Mouse (Mus musculus): ENCODE measurements around the gene Meltf.

The Meltf gene
- long read RNA-seq, experiment 1 = 0 reads
- long read RNA-seq, experiment 2 = 0 reads

DNA sequence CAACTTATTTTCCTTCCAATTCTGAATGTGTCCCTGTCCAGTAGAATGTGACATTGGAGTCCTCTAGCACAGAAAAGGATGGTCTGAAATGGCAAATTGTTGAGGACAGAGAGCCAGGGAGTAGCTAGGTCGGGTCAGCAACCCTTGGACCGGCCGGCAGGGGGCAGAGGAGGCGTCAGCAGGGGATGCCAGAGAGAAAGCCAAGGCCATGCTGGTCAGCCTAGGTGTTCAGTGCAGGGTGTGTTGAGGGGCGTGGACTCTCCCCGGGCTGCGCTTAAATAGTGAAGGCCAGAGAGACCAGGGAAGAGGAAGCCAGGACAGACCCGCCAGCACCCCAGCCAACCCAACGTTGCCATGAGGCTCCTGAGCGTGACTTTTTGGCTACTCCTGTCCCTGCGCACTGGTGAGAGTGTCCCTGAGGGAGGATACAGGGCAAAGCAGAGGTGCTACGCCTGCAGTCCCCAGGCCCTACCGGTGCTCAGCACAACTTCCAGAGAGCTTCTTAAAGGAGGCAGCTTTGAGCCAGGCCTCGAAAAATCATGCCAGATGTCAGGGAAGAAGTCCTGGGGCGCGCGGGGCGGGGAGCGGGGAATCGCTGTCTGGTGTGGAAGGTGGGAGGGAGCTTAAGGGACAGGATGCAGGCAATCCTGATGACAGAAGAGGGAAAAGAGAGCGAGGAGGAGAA, at the start of gene Meltf:
Gene Meltf, plus strand, starts transcription at position 238 of the 685 bp plus-strand sequence.
- intact Hi-C loops (cut with DNase I) = loop anchor here (1.0 kb wide), 1 partner anchor 40 kb away; no protein-coding TSS in a partner anchor

DNA sequence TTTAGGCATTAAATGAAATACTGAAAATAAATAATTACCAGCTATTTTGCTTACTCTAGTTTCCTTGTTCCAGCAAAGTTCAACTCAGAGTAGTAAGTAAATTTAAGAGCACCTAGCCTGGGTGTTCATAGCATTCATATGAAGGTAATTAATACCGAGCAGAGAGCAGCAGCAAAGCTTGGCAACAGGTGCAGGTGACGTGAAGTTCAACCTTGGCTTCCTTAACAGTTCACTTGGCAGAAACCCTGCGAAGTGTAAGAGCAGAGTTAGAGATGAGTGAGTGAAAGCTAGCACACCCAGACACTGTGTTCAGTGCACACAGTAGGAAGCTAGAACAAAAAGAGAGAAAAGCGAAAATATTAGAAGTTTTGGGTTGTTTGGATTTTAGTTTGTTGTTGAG, 47.9 kb upstream of the Meltf start:
- intact Hi-C loops (cut with DNase I) = no loop called here

DNA sequence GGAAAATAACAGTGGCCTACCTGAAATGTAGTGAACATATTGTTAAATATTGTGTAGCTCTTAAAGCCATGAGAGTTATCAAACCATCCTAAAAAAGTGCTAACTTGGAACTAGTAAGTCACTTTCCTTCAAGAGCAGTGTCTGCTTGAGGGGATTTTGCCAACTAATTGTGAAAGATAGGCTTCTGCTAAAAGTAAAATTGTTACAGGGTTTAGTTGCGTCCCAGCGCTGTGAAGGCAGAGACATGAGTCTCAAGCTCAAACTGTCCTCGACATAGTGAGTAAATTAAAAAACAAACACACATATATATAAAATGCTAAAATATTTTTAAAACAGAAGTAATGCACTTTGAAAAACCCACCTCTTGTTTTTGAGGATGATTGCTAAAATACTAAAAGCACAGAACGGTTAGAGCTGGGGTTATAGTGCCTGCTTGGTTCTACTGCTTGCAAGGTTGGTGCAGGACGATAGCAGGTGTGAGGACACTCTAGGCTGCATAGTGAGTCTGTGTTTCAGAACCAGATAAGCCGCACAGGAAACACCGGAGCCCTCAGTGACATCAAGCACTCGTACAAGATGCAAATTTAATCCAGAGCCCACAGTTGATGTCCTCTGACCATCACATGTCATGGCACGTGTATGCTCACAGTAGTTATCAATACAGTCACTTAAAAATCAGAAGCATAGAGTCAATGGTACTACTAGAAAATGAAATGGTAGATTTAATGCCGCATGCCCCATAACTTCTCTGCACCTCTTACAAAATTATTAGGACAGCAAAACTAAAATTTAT, 45.8 kb upstream of the Meltf start:
- intact Hi-C loops (cut with DNase I) = no loop called here

DNA sequence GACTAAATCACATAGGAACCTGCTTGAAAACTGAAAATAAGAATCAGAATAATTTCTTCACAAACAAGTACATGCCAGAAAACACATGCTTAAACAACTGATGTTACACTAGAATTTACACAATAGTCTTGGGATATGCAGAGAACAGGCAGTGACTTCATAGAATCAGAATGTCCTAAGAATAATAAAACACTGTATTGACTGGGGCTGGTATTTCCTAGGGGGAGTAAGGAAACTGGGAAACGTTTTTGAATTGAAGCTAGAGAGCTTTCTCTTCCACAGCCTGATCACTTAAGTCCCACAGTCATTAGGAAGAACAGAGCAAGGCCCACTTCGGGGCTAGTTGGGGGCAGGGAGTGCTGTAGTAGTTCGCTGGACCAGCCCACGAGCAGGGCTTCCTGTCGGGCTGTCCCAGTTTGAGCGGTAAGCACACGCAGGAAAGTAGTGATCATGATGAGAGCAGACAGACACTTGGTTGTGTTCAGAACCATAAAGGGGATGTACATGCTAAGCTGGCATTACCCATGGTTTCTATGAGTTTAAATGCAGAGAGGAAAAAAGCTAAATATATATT, 44.5 kb upstream of the Meltf start:
- intact Hi-C loops (cut with DNase I) = no loop called here

DNA sequence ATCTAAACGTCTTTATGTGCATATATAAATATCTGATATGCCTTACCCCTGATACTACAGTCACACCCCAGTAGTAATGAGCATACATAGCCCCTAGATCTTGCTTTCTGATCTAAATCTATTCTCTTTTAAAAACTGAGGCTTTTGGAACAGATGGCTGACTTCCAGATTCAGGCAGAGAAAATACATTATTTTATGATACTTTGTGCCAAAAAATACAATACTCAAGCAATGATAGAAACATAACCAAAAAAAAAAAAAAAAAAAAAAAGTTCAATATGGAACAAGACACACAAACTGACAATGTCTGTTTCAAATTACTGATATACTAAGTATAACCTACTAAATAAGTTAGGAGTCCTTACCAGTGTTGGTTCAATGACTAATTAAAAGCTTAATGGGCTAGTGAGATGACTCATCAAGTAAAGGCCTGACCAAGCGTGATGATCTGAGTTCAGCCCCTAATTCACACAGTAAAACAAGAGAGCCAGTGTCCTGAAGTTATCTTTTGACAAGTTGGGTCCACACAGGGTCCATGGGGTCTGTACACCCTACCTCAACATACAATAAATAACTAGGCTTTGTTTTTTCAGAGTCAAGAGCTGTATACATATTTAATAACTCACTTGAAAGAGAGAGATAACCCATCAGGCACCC, 43.8 kb upstream of the Meltf start:
- intact Hi-C loops (cut with DNase I) = no loop called here

DNA sequence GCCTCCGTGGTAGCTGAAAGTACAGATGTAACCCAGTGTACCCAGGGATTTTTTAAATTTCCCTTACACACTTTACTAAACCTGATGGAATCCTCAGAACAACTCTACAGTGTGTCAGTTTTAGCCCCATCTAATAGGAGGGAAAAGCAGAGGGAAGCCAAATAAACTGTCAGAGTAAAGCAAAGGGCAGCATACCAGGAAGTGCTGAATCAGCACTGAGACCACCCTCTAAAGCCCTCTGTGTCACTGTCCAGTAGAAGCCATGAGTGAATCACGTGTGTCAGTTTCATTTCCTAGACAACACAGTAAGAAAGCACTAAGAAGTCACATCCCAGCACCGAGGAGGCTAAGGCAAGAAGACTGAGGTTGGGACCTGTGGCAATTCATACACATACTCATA, 41.2 kb upstream of the Meltf start:
- intact Hi-C loops (cut with DNase I) = no loop called here

DNA sequence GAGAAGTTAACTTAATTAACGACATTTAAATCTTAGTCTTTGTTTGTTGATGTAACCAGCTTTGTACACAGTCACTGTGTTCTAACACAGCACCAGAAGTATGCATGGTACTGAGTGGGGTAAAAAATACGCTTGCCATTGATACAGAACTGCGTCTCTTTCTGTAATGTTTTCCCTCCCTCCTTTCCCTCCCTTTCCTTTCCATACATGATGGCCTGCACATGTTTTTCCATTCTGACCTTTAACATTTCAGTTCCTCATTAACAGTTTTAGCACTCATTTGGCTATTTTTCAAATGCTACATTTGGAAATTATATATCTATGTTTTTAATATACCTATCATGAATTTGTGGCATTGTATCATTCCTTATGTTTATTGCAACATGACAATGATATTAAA, 34.4 kb upstream of the Meltf start:
- intact Hi-C loops (cut with DNase I) = no loop called here

DNA sequence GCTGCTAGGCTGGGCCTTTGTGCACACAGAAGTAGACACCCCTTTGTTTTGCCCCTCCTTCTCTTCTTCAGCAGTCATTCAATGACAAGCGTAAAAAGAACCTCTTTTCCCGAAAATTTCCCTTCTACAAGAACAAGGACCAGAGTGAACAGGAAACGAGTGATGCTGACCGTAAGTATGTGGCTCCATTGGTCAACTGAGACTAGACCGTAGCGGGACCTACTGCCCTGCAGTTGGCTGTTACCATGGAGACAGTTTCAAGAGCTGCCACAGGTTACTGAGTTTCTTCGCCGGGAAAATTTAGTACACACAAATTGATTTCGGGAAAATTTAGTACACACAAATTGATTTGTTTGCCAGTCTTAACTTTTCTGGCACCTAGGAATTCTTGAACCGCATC, 31.8 kb upstream of the Meltf start:
- intact Hi-C loops (cut with DNase I) = no loop called here

DNA sequence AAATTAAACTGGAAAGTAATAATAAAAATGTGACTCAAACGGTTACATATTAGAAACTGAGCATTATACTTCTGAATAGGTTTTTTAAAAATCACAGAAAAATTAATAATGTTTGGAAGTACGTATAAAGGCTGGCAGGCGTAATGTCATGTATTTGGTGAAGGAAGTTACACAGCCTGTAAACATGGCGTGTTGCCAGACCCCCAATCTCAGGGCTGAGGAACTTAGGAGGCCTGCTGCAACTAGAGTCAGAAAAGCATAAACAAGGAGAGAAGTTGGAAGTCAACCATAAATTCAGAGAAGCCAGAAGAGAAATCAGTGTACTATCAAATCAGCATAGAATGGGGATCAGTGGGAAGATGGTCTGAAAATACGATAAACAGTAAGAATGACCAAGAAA, 14.7 kb upstream of the Meltf start:
- intact Hi-C loops (cut with DNase I) = no loop called here

DNA sequence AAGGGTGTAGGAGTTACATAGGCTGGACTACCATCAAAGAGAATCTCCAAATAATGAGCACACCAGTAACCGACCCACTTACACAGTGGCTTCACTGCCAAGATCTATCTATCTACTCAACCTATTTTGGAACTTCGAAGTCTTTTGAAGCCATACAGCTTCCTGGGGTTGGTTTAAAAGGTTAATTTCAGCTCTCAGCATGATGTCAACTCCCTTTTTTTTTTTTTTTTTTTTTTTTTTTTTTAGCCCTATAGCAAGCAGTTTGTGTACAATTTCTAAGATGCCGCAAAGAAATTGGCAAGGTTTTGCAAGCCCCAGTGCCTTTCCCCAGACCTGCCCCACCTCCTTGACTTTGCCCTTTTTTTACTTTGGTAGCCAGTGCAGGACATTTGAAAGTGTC, 13.4 kb upstream of the Meltf start:
- intact Hi-C loops (cut with DNase I) = no loop called here

DNA sequence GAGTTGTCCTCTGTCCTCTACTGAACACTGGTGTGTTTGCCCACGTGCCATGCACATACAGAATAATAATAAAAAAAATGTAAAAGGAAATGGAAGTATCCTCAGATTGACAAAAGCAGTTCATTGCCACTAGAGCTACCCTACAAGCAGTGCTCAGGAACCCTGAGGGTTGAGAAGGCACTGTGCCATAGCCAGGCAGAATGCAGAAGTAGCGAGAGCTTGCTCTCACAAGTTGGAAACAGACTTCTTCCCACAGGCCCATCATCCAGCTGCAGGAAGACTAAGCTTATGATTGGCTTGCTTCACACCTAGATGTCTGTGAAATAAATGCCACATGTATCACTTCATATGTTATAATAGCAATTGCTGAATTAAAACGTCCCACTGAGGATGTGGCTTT, 11.7 kb upstream of the Meltf start:
- intact Hi-C loops (cut with DNase I) = no loop called here

DNA sequence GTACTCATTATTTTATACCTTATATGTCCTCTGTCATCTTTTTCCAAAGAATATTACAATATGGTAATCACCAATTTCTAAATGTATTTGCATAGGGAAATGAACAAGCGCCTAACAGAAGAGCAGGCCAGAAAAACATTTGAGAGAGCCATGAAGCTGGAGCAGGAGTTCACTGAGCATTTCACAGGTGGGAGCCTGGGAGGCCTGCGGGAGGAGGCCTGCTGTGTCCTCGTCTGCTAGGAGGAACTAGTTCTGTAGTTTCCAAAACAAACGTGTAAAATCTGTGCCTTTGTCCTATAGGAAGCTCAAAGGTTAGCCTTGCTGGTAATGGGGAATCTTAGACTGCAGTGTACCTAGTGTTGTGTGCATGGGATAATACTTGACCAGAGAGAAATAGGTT, 10.9 kb upstream of the Meltf start:
- intact Hi-C loops (cut with DNase I) = no loop called here

DNA sequence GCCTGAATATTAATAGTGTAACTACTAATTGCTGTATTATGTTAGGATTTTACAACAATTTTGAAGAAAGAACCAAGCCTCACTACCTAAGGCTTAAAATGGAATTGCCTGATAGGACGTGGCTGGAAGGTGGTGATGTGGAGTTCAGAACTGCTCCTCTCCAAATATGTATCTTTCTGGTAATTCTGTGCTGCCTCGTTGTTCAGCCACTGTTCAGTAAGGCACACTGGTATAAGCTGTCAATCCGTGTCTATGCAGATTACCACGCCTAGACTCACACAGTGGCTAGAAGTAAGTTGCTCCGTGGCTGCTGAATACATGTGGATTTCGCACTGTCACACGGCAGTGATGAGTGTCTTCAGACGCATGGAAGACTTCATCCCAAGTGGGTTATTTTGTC, 4.9 kb upstream of the Meltf start:
- intact Hi-C loops (cut with DNase I) = no loop called here

DNA sequence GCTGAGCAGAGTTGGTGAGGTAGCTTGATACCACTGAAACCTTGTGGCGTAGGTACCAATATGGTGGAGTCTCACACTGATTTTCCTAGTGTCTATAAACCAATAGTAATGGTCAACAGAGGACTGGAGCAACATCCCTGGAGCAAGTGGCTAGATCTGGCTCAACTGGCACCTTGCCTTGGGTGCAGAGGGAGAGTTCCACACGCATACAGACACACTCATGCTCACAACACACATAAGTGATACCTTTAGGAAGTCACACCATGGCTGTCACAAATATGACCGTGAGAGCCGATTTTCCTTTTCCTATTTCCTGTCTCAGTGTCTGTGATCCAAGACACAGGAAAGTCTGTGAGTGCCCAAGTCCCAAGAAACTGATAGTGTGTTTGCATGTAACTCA, 3.2 kb upstream of the Meltf start:
- intact Hi-C loops (cut with DNase I) = no loop called here

DNA sequence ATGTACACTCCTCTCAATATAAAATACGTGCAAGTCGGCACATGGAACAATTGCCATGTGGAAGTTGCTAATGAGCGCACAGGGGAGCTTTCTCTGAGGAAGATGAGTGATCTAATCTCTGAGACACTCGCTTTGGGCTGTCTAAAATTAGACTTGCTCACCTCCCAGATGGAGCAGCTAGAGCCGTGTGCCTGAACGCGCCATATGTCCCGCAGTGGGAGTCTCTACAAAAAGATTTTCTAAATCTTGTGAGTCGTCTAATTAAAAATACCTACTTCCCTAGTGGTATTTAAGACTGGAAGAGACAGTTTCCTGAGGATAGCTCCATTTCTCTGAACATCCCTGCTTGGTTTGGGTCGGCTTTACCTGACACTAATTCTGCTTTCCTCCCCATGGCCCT, 2.2 kb upstream of the Meltf start:
- intact Hi-C loops (cut with DNase I) = no loop called here

DNA sequence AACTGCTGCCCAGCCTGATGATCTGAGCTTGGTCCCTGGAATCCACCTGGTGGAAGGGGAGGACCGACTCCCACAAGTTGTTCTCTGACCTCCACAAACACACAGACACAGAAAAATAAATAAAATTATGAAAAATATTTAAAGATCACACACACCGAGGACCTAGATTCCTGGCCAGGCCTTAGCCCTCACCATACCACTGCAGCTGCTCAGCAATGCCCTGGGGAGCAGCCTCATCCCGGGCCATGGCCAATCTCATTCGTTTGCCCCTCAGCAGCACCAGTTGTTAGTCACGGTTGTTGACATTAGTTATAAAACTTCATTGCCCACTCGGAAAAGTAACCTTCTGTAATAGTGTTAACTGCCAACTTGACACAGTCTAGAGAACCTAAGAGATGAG, 558 bp upstream of the Meltf start:
- intact Hi-C loops (cut with DNase I) = no loop called here

DNA sequence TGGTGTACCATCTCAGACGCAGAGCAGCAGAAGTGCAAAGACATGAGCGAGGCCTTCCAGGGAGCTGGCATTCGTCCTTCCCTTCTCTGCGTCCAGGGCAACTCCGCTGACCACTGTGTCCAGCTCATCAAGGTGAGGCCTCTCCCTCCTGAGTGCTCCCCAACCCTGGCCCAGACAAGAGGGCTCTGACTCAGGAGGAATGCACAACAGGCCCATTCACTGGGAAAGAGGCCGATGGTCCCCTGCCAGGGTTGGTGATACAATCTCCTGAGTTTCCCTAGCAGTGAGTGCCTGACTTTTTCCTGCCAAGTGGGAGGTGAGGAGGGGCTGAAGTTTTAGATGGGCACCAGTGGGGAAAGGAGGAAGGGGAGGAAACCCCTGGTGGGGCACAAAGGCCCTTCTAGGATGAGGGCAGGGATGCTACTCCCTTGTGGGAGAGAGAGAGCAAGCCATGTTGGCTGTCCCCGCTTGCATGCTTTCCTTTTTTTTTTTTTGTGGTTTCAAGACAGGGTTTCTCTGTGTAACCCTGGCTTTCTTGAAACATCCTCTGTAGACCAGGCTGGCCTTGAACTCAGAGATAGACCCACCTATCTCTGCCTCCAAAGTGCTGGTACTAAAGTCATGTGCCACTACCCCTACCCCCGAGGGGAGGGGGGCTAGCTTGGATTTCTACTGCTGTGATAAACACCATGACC, 1.7 kb downstream of the Meltf start:
- intact Hi-C loops (cut with DNase I) = no loop called here

DNA sequence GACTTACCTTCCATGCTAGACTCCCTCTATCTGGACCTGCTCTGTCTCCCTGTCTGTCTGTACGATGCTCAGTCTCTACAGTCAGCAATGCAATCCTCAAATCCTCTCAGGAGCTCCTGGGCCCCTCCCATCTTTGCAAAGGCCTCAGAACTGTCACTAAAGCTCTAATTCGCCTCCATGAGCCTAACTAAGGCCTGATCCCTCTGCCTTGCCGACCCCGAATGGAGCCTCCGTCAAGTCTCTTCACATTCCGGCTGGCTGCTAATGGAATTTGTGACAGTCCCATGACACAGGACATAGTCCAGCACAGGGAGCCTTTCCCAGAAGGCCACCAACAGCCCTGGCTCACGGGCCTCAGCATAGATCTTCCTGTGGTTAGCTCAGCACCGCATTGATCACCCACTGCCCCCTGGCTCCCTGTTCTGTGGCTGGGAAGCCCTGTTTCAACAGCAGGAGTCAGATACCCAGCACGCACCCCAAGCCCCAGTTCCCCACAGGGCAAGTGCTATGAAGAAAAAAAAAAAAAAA, 3.8 kb downstream of the Meltf start:
- intact Hi-C loops (cut with DNase I) = no loop called here

DNA sequence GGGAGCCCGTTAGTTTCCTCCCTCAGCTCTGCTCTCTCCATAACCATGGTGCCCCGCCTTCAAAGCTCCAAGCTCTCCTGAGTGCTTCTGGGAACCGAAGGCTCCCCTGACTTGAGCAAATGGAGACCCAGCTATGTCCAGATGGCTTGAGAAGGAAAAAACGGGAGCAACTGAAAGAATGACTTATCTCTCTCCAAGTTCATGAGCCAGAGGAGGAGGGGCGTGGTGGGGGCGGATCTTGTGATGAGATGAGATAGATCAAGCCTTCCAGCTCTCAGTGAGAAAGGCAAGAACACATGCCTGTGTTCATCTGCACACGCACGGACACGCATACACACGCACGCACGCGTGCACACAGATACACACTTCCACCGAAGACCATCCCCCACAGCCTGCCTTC, 4.7 kb downstream of the Meltf start:
- intact Hi-C loops (cut with DNase I) = no loop called here

DNA sequence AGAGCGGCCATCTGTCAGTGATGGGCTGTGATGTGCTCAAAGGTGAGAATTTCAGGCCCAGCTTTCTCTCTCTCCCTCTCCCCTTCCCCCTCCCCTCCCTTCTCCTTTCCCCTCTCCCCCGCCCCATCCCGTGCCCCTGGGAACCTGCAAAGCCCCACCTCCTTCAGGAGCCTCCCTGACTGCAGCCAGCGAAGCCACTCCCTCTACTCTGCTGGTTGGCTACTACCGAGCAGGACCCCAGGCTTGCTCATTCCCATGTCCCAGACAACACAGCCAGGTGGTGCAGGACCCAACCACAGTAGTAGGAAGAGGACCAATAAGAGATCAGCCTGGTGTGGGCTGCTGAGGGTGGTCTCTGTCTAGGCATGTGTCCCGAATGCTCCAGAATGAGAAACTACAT, 5.3 kb downstream of the Meltf start:
- intact Hi-C loops (cut with DNase I) = no loop called here

DNA sequence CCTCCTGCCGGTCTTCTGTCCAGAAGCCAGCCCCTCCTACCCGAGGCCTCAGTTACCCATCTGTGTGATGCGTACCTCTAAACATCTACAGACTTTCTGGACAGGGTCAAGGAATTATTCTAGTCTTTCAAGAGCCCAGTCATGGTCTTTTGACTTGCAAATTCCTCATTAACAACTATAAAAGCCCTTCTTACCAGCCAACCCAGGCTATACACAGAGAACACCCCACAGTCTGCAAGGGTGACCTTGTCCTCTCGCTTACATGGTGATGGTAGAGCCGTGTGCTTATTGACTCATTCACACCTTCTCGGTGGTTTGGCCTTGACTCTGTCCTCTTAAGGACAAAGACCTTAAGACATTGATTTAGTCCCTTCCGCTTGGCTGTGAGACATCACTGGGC, 12.3 kb downstream of the Meltf start:
- intact Hi-C loops (cut with DNase I) = no loop called here
